Mouse (Mus musculus) stomach, postnatal 0 days (tissue): ENCODE results near the gene Pigo.

Experiments
- CTCF ChIP-seq: IDR thresholded peaks from 2 replicates; pipeline ENCODE4 v1.5.1; 2016; ENCODE audit warnings: antibody characterized with exemption, low read depth, mild to moderate bottlenecking, moderate library complexity
- EP300 ChIP-seq: optimal IDR thresholded peaks from 2 replicates; pipeline ENCODE3; 2016; ENCODE audit warnings: antibody characterized with exemption

GRCm38 (mm10) chr4:42973868-42974267 is 51.8 kb downstream of the Pigo start:
- TF ChIP-seq CTCF: no peak
- no peak for TF ChIP-seq EP300
